ENCODE assay signal across 13 mouse cellular contexts in genomic region chr8:120373621-120374020, GRCm38 (mm10).
DNase-seq lines count a peak whose midpoint lies in the region; ATAC-seq and TF ChIP-seq lines count a peak whose summit lies in the region.
"Had no signal": no experiment of that assay in that cellular context is flagged by ENCODE, and none has a peak within 500 bp of the region (broad histone marks: within the 10 kb centered on the region; RNA-seq: fewer than 3 reads in every experiment).

No protein-coding gene starts in this region.

- H3K27me3 ChIP-seq in heart, embryonic 15.5 days: no peaks in the 10 kb centered on the region
- no peaks in the 10 kb centered on the region for H3K27me3 ChIP-seq in spleen, adult 2 months (ENCODE audit: control insufficient read depth, insufficient read depth, low read length)
- H3K27me3 ChIP-seq in liver, embryonic 12.5 days (replicated peaks): no peaks in the 10 kb centered on the region
- H3K27me3 ChIP-seq in stomach, postnatal 0 days (ENCODE audit: control insufficient read depth, insufficient read depth, low read length): no peaks in the 10 kb centered on the region

- H3K9ac ChIP-seq in heart, embryonic 15.5 days: no peak overlapping the region
- peak overlapping the region; percentile 75 for H3K9ac ChIP-seq in liver, embryonic 12.5 days
- H3K9ac ChIP-seq in stomach, postnatal 0 days (ENCODE audit: low read length): no peak overlapping the region

- TF ChIP-seq CTCF in spleen, adult 2 months (IDR thresholded peaks at IDR 0.05; ENCODE audit: extremely low read depth, insufficient read depth, insufficient read length, insufficient replicate concordance): no peak
- TF ChIP-seq CTCF in stomach, postnatal 0 days (IDR thresholded peaks at IDR 0.05; ENCODE audit: low read depth): no peak

- no peak for TF ChIP-seq POLR2A in spleen, adult 2 months (IDR thresholded peaks at IDR 0.05; ENCODE audit: low read depth, low read length)

- H3K27ac ChIP-seq in heart, embryonic 15.5 days: peak overlapping the region; percentile 28; the same call in 1 of the 2 replicates
- H3K27ac ChIP-seq in spleen, adult 2 months (ENCODE audit: insufficient read depth, low read length): peak overlapping the region; percentile 20; the same call in 1 of the 2 replicates
- H3K27ac ChIP-seq in liver, embryonic 12.5 days: peak overlapping the region; percentile 97
- H3K27ac ChIP-seq in stomach, postnatal 0 days (replicated peaks): peak overlapping the region; percentile 77
- H3K27ac ChIP-seq: macrophage had no signal

- no peaks in the 10 kb centered on the region for H3K9me3 ChIP-seq in heart, embryonic 15.5 days (replicated peaks)
- no peaks in the 10 kb centered on the region for H3K9me3 ChIP-seq in liver, embryonic 12.5 days (replicated peaks)
- no peaks in the 10 kb centered on the region for H3K9me3 ChIP-seq in stomach, postnatal 0 days (ENCODE audit: control insufficient read depth, low read length)

- no peak overlapping the region for H3K4me2 ChIP-seq in heart, embryonic 15.5 days
- no peak overlapping the region for H3K4me2 ChIP-seq in liver, embryonic 12.5 days
- H3K4me2 ChIP-seq in stomach, postnatal 0 days (replicated peaks; ENCODE audit: low read depth): no peak overlapping the region

- ATAC-seq in heart, embryonic 15.5 days (replicated peaks; ENCODE audit: insufficient number of reproducible peaks, insufficient read depth, low FRiP score, low read depth): no peak
- ATAC-seq in liver, embryonic 12.5 days: no peak
- no peak for ATAC-seq in stomach, postnatal 0 days (ENCODE audit: low FRiP score, low TSS enrichment)
- ATAC-seq: intestine, embryonic 16.5 days had no signal

- WGBS in heart, embryonic 15.5 days: 63% methylated on average over 3 of the region's 3 CpGs
- WGBS in spleen, adult 2 months: 72% methylated on average over 3 of the region's 3 CpGs
- WGBS in liver, embryonic 12.5 days (ENCODE audit: insufficient replicate concordance): 61% methylated on average over 3 of the region's 3 CpGs
- 51% methylated on average over 3 of the region's 3 CpGs for WGBS in stomach, postnatal 0 days

- no peaks in the 10 kb centered on the region for H3K36me3 ChIP-seq in heart, embryonic 15.5 days
- H3K36me3 ChIP-seq in spleen, adult 2 months (ENCODE audit: control insufficient read depth, insufficient read depth, low read length): no peaks in the 10 kb centered on the region
- H3K36me3 ChIP-seq in liver, embryonic 12.5 days: no peaks in the 10 kb centered on the region
- H3K36me3 ChIP-seq in stomach, postnatal 0 days (ENCODE audit: control insufficient read depth, insufficient read depth, low read length): no peaks in the 10 kb centered on the region

- no peak overlapping the region for H3K4me3 ChIP-seq in heart, embryonic 15.5 days
- no peak overlapping the region for H3K4me3 ChIP-seq in spleen, adult 2 months (ENCODE audit: extremely low read depth, insufficient read depth, insufficient read length)
- no peak overlapping the region for H3K4me3 ChIP-seq in liver, embryonic 12.5 days
- H3K4me3 ChIP-seq in stomach, postnatal 0 days (ENCODE audit: low read depth, low read length): no peak overlapping the region

- H3K4me1 ChIP-seq in heart, embryonic 15.5 days (replicated peaks): peaks cover 98% of the 10 kb centered on the region
- H3K4me1 ChIP-seq in spleen, adult 2 months (ENCODE audit: control insufficient read depth, insufficient read depth, insufficient read length): peaks cover 7% of the 10 kb centered on the region
- peaks cover 100% of the 10 kb centered on the region for H3K4me1 ChIP-seq in liver, embryonic 12.5 days
- peaks cover 22% of the 10 kb centered on the region for H3K4me1 ChIP-seq in stomach, postnatal 0 days (replicated peaks; ENCODE audit: control insufficient read depth, insufficient read depth)

- DNase-seq in heart, adult 18-20 months: no peak
- no peak for DNase-seq in spleen, adult 2 months (ENCODE audit: low read depth in 1 of 2, low spot score in 2 of 2)
- DNase-seq in spleen, postnatal 14 days (ENCODE audit: low spot score in 2 of 2): no peak
- DNase-seq in stomach, postnatal 0 days (ENCODE audit: low spot score): no peak
- DNase-seq in retina, embryonic 14.5 days (ENCODE audit: low spot score): no peak
- no peak for DNase-seq in lung, postnatal 4 days
- DNase-seq: gastrocnemius, postnatal 14 days; layer of hippocampus, postnatal 36 days; right cerebral cortex, postnatal 25 days had no signal

- TF ChIP-seq EP300 in stomach, postnatal 0 days (optimal IDR thresholded peaks at IDR 0.05): no peak

Comparison
In these comparisons a context has a peak if more than half of its experiments do, and no peak if none do; other contexts are left out.
1. H3K27ac ChIP-seq: peak in every context shown above with its lines; median percentile 97 in liver, embryonic 12.5 days; 77 in stomach, postnatal 0 days; 28 in heart, embryonic 15.5 days; 20 in spleen, adult 2 months.